Mouse (Mus musculus): ENCODE measurements around the gene Dgcr2.

Dgcr2 gene

DNA sequence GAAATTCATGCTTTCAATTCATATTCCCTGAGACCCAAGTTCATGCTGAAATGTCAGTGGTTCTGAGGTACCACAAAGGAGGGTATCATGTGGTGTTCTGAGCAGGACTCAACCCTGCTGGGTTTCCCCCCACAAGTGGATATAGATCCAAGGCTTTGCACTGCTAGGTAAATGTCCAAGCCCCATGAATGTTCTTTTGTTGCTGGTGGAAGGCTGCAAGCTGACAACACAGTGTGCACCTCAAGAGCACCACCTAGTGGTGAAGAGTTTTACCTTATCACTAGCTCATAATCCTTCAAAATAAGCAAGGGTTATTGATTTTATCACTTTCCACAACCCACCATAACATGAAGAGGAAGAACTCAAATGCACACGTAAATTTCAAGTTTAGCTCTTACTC is 49.4 kb downstream of the Dgcr2 start:
- DNase-seq (ENCODE audit: low spot score in 2 of 2): peak in 1 of 2 experiments; percentile 17

DNA sequence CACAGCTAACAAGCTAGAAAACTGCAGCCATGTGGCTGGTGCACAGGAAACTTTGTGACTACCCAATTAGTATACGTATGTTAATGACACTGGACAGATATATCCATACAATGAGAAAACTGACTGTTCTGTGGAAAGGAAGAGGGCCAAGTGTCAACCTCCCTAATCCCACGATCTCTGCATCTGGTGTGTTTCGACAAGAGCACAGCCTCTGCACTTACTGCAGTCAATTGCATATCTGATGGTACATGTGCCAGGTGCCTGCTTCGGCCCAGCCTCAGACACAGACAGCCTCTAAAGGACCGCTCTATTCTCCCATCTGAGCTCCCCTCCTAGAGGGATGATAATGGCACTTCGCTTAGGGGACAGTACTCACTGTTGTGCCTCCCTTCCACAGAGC is 49.9 kb downstream of the Dgcr2 start:
- no peak for DNase-seq (ENCODE audit: low spot score in 2 of 2)

DNA sequence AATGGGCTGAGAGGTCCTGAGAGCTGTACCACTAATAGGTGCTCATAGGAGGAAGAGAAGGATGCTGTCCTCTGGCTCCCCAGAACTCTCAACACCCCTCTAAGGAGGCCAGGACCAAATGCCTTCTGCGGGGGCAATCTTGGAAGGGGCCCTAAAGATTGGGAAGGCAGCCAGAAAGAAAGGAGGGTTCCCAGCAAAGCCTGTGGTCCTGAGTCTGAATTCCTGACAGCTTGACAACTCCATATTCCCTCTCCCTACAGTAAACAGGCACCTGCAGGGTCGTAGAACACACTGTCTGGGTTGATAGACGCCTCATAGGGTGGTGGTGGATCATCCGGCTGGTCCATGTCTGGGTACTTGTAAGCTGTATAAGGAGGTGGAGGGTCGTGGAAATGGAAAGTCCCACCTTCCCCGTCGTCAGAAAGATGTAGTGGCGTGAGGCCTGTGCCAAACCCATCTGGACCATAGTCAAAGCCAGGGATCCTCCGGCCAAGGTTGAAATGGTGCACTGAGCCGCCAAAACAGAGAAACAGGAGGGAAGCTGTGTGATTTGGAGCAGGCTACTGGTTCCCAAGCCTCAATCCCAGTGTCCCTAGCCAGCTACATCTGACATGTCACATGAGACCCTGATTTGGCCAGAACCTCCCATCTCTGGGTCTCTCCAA is 54.5 kb downstream of the Dgcr2 start:
- no peak for DNase-seq (ENCODE audit: low spot score in 2 of 2)

DNA sequence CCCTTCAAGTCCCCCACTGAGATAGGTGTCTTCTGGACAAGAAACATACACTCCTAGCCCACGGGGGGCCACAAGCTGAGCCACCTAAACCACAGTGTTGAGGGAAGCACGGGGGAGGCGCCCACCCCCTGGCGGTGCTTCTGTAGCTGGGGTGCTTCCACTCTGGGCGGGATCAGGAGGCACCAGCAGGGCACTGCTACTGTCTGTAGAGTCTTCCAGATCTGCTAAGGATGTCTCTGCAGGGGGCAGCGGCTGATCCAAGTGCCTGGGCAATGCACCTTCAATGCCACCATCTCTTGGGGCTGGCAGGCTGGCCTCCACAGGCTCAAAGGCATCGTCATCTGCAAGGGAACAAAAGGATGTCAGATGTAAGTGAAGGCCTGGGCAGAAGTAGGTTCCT is 55.9 kb downstream of the Dgcr2 start:
- DNase-seq (ENCODE audit: low spot score in 2 of 2): no peak

DNA sequence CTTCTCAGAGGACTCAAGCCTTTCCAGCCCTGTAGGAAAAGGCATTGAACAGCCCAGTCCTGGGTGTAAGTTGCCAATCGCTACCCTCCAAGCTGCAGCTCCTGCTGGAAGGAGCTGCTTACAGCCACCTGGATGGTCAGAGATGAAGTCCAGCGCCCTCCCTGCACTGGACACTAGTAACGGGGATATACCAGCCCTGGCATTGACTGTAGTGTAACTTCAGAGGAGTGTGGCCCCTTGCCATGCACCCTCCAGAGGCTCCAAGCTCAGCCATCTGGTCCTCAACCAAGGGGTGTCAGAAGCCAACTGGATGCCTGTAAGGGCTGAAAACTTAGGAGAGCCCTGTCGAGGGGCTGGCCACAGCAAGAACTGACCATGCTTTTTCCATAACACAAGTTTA is 58.4 kb downstream of the Dgcr2 start:
- no peak for DNase-seq (ENCODE audit: low spot score in 2 of 2)

DNA sequence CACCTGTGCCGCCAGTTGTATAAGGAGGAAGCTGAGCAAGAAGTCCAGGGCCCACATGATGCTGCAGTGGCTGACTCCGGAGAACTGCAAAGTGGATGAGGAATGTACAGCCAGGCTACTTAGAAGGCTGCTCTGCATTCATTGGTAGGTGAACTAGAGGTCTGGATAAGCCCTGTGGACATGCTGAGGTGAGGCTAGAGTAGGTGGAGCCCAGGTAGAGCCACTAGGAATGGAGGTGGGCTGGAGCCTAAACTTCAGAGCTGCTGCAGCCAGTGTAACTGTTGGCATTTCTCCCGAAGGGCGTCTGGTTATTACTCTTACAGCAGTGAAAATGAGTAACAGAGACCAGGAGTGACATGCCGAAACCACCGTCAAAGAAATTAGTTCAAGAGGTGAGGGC is 60.3 kb downstream of the Dgcr2 start, which contains the start of gene Car15:
TSS of gene Car15 (minus strand) at position 314 of the 400 bp plus-strand sequence.
- DNase-seq (ENCODE audit: low spot score in 2 of 2): no peak

DNA sequence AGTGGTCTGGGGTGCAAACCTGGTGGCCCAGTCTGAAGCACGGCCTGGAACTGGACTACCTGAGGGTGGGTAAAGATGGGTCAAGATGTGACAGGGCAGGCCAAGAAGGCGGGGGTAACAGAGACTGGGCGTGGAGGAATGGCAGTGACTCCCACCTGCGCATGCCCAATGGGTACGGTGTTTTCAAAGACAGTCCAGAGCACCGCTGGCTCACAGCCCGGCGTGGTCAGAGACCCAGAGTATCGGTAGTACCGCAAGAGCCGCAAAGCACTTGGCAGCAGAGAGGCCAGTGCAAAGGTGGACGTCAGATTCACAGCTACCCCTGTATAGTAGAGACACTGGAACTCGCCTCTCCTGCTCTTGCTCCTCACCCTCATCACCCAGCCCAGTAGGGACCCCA is 62.9 kb downstream of the Dgcr2 start:
- no peak for DNase-seq (ENCODE audit: low spot score in 2 of 2)

DNA sequence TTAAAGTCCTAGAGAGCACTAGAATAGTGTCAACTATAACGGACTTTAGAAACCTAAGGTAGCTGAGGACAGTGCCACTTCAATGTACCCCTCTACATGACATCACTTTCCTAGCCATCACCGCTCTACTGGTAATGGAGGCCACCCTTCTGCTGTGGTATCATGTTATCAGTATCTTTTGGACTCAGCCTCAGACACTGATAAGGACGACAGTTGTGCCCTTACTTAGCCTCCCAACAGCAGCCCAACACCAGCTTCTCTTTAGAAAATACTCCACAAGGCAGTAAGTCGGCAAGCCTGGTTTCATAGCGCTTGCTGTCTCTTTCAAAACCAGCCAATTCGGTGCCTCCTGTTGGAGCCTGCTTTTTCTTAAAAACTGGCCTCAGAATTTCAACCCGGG is 63.8 kb downstream of the Dgcr2 start:
- no peak for DNase-seq (ENCODE audit: low spot score in 2 of 2)

DNA sequence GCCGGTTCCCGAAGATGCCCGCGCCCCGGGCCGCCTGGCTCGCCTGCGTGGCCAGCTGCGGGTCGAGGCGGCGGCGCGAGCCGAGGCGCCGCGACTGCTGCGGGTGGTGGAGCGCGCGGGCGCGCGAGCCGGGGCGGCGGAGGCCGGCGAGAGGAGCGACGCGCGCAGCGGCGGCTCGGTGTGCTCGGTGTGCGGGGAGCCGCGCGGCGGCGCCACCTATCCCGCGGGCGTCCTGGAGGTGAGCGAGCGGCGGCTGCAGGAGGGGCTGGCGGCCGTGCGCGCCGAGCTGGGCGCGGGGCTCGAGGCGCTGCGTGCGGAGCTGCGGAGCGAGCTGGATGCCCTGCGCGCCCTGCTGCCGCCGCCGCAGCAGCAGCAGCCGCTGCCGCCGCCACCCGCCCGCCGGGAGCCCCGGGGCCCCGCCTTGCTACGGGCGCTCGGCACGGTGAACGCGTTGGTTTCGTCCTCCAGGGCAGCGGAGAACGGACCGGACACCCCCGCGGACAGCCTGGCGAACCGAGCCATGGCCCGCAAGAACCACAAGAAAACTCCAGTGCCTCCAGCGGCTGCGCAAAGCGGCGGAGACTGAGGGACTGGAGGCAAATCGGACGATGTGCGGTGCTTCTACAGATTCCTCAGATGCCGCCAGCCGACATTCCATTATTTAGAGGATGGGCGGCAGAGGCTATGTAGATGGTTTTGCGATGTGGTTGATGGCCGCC is 64.5 kb downstream of the Dgcr2 start:
- no peak for DNase-seq (ENCODE audit: low spot score in 2 of 2)

DNA sequence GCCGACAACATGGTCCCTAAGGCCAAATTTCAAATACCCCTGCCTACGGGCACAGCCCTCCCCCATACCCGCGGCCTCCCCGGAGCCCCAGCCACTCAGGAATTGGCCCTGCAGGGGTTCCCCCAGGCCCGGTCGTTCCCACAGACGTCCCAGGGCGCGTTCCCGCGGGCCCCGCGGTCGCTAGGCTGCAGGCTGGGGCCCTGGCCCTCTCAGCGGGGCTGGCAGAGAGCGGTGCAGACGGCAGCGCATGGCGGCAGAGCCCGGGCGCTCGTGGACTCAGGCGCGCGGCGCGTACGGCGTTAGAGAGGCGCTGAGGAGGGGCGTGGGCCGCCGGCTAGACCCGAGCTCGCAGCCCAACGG is 65.1 kb downstream of the Dgcr2 start:
- DNase-seq (ENCODE audit: low spot score in 2 of 2): no peak

DNA sequence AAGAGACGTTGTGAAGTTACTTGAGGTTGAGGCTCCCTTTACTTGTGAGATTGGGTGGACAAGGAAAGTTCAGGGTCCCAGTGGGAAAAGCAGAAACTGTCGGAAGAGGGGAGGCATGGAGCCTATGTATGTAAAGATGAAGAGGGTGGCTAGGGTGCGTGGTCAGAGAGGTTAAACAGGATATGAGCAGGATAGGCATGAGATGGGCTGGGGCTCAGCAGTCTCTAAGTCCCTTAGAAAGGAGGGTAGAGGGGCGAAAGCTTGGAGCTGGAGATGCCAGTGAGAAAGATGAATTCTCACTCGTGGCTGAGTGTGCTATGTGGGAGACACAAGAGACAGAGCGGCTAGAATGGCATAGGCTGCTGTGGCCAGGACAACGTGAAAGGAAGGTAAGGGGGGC is 65.5 kb downstream of the Dgcr2 start, which contains the start of gene B830017H08Rik:
TSS of gene B830017H08Rik (plus strand) at position 301 of the 400 bp plus-strand sequence.
- no peak for DNase-seq (ENCODE audit: low spot score in 2 of 2)

DNA sequence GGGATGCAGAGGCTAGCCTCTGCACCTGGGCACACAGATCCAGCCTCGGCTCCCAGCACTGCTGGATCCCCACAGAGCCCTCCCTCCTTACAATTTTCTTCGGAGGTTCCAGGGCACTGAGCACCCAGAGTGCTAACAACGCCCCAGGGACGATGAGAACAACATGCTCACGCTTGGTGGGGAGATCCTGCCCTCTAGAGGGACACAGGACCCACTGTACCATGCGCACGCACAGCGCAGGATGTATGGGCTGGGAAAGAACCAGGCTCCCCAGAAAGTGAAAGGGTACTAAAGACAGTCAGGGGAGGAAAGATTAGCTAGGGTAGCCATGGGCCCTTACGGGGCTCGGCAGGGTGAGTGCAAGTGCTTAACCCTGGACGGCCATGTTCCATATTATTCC is 66.6 kb downstream of the Dgcr2 start:
- DNase-seq (ENCODE audit: low spot score in 2 of 2): no peak

DNA sequence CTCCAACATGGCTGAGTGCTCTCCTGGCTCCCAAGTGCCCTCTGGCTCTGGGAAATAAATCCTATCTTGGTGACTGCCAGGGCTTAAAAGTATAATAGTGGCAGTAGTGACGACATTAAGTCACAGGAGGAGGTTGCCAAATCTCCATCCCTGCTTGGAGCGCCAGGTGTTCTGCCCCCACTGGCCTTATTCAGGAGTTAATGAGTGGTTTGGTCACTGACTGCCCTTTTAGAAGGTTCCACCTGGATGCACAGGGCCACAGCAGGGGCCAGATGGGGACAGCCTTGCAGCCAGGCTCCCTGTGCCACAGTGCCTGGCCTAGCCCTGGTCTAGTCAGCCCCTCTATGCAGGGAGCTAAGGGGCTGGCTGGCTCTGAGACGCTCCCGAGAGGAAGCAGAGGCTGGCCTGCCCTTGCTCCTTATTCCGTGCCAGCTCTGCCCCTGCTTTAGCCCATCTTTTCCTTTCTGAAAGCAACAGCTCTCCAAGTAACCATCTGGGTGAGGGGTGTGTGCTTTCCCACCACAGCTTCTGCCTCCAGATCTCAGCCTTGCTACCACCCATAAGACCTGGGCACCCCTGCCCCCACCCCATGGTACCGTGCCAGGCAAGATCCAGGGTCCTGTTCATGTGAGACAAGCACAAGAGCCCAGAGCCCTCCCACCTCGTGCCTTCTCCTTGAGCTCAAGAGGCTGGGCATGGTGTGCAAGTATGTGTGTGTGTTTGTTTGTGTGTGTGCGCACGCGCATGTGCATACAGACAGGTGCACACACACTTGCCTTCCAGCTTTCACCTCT is 67.8 kb downstream of the Dgcr2 start:
- DNase-seq (ENCODE audit: low spot score in 2 of 2): no peak

DNA sequence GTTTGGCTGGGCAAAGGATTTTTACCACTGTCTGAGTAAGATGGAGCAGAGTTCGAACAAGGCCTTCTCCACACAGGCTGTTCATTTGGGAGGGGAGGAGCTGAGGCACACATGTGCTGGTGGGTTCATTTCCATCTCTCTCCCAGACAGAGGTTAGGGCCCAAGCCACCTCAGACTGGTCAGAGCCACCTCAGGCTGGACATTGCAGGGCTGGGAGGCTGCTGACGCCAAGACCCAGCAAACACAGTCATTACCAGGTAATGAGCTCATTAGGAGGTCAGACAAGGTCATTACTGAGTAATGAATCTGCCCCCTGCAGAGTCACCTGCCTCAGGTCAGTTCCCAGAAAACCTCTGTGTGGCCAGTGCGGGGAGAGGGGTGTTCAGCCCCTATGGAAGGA is 69.5 kb downstream of the Dgcr2 start:
- DNase-seq (ENCODE audit: low spot score in 2 of 2): no peak

DNA sequence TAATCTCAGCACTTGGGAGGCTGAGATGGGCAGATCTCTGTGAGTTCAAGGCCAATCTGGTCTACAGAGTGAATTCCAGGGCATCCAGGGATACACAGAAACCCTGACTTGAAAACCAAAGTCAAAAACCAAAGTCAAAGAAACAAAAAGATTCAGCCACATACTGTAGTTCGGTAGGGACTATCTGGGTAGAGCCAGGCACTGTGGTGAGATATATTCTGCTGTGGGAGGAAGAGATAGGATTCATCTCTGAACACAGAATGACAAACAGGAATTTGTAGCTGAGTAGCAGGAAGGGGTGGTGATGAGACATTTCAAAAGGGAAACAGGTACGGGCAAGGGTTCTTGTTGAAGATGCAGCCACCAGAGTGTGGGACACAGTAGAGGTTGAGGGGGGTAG is 70.1 kb downstream of the Dgcr2 start:
- DNase-seq (ENCODE audit: low spot score in 2 of 2): no peak

DNA sequence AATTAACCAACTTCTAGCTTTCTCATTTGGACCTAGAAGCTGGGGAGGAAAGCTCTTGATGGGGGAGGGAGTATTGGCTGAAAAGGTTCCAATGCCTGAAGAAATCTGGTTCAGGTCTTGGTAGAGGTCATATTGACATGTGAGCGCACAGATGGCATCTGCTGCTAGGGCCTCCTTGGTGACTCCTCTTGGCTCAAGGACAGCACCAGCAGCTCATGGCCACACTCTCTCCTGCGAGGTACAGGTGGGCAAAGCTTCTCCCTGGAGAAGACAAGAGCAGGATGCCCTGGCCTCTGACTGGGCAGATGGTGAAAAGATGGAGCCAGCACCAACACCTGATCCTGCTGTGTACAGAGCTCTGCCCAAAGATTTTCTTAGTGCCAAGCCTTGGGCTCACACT is 71.9 kb downstream of the Dgcr2 start:
- no peak for DNase-seq (ENCODE audit: low spot score in 2 of 2)

DNA sequence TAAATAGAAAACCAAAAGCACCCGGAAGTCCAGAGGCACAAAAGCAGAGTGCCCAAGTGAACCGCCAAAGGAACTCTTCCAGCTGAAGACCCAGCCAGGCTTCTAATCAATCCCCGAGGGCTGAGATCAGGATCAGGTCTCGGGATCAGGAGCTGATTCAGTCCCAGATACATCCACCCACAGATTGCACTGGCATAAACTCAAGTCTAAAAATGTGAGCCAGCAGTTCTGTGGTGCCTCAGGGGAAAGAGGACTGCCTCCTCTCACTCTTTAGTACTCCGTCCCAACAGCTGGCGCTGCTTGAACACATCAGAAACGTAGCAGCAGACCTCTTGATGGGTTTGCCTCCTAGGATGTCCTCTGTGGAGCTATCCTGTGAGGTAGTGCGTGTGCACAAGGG is 81.8 kb downstream of the Dgcr2 start:
- no peak for DNase-seq (ENCODE audit: low spot score in 2 of 2)

DNA sequence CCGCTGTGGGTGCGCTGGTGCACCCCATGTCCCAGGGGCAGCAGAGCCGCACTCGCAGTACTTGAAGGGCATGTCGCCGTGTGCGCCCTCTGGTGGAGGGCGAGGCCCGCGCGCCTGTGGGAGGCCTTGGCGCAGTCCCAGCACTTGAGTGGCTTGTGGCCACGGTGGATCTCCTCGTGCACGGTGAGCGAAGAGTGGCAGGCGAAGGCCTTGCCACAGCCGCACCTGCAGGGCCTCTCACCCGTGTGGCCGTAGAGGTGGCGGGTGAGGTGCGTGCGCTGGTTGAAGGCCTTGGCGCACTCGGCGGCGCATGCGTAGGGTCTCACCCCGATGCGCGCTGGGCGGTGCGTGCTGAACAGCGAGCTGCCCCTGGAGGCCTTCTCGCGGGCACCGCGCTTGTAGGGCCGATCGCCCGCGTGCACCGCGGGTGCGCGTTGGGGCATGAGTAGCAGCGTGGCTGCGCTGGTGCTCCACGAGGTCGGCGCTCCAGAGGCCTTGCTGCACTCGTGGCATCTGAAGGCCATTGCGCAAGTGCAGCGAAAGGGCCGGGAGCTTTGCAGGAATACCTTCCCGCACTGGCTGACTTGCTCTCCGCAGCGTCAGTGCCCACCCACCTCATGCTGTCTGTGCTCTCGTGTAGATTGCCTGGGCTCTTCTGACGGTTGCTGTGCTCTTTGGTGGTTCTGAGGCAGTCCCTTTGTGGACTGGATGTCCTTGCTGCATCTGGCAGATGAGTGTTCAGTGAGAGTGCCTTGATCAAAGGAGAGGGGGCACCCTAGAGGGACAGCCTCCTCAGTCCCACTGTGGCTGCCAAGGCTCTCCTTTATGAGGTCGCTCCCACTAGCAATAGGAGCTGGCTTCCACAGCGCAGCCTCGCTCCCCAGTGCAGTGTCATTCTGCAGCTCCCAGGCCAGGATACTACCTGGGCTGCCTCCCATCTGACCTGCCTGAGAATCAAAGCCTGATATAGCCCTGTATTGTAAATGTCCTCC is 82.7 kb downstream of the Dgcr2 start:
- DNase-seq (ENCODE audit: low spot score in 2 of 2): peak; percentile 39 to 64

DNA sequence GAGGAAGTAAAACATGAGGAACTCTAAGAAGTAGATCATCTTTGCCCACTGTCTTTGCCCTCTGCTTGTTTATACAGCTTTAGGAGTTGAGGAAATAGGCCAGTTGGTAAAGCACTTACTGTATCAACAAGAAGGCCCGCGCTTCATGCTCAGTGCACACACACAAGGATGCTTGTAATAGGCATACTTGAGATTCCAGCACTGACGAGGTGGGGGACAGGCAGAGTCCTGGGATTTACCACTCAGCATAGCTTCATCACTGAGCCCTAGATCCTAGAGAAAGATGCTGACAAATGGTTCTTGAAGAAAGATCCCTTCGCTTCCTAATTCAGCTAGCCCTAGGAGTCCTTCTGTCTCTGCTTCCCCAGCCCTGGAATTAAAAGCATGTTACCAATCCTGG is 85.2 kb downstream of the Dgcr2 start:
- DNase-seq (ENCODE audit: low spot score in 2 of 2): no peak

DNA sequence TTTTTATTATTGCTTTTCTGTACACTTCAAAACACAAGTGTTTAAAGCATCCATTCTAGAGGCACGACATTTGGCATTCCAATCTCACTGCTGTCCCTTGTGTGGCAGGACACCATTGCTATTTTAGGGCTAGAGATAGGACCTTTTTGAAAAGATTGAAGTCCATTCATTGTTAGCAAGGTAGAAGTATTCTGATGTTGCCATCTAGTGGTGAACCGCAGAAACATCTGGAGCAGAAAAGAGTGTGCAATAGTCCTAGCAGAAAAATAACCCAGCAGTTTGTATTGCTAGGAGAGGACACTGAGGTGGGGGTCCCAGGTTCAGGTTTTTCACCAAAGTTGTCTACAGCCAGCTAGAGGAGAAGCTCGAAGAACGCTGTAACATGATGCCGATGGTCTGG is 86.2 kb downstream of the Dgcr2 start:
- peak in 1 of 2 experiments; percentile 50 for DNase-seq (ENCODE audit: low spot score in 2 of 2)

DNA sequence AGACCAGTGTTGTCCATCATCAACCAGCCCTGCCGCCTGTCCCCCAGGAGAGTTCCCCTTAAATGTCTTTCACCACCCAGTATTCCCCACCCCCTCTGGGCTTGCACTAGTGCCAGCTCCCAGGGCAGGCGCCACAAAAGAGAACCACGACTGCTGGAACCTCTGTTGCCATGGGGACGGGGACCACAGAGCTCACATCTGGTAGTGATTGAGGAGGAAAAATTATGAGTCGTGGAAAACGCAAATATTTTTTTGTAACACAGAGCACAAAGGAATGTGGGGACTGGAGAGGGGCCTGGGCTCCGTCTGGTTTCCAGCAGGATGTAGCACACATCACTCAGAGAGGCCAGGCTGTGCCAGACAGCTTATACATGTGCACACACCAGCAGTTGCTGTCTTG is 88.7 kb downstream of the Dgcr2 start:
- peak; percentile 41 to 52 for DNase-seq (ENCODE audit: low spot score in 2 of 2)

DNA sequence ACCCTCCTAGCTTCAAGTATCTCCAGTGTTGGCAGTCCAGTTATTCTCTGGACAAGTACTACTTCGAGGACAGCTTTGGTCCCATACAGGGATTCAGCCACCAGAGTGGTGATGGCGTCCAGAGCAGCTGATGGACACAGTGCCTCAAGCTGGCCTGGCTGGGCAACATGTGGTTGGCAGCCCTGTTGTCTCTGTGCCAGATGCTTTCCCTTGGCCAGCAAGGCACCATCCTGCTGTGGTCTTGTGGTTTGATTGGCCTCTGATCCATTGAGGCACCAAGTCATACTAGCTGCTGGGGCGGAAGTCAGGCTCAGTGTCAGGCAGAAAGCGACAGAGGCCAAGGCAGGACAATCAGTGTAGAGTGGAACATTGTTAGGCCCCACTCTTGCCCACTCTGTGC is 89.2 kb downstream of the Dgcr2 start:
- no peak for DNase-seq (ENCODE audit: low spot score in 2 of 2)

Data from heart, adult 9 months (tissue).